Mouse (Mus musculus) C3H10T1/2 (cell line): ENCODE results near the gene Pla2g4d. TPM values are rescaled to one million over a fixed set of nuclear protein-coding genes. Genes with fewer than 3 reads are reported as not detected.

Experiments used
- polyA plus RNA-seq, 2 experiments: library from polyadenylated mRNA; unstranded; fragments of >200 nt; fragmentation: generic; extraction: Trizol; gene quantifications; one replicate each; pipeline ENCODE4 v1.2.1; 2012; ENCODE audit warnings: missing spikeins in 2 of 2

The Pla2g4d gene
- not detected for polyA plus RNA-seq

DNA sequence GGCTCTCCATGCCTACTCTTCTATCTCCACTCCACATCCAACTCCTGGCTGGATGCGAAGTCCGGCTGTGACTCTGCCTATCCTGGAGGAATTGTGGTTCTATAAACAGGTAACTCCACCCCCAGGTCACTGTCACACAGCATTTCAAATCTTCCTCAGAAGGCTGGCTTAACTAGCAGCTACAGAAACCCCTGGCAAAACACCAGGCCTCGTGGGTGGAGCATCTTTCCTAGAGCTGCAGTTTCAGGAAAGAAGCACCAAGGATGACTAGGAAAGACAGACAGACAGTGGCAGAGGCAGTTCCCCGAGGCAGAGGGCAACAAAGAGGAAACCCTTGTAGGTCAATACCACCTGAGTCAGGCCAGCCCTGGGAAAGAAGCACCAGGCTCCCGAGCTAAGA is at the start of gene Pla2g4d:
Gene Pla2g4d (minus strand): TSS at position 203 of the 400 bp plus-strand sequence.

GRCm38 (mm10) chr2:120313976-120314375 is 25.0 kb upstream of the Pla2g4d start, which contains the start of gene Pla2g4f:
TSS of gene Pla2g4f (minus strand) at chr2:120314165.

DNA sequence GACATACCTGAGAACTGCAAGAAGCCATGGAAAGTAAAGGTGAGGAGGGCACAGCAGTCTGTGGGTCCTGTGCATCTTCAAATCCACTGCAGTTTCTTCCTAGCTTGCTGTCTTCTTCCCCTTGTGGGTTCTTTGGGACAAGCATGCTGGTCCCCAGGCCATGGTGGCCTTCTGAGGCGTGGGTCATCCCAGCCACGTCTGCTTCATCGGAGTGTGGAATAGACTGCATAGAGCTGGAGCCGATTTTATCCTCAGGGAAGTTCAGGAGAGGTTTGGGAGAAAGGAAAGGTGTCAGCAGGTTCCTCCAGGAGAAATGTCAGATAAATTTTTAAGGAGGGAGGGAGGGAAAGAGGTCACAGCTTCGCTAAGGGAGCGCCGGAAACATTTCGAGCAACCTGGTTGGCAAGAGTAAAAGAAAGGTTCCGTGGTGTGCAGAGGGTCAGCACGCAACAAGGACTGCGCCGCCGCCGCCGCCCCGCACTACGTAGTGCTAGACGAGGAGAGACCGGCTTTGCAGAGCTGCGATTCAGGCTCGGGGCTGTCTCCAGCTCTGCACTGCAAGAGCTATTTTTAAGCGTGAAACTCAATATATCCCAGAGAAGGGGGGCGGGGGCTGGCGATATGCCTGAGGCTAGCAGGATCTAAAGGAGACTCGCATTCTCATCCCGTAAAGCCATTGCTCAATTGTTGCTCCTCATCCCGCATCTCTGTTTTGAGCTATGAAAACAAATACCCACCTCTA is 44.1 kb downstream of the Pla2g4d start, which contains the start of gene Pla2g4e:
Gene Pla2g4e (minus strand): TSS at position 657 of the 742 bp plus-strand sequence.

Other genes starting within 250 kb of the Pla2g4d start
- 10 to 100 TPM in 1 of 2 experiments, 1 to 10 TPM in 1; 6.5 to 15.9 TPM for gene Ehd4, start 134.6 kb downstream of the Pla2g4d start, polyA plus RNA-seq
- not detected for gene Pla2g4e, start 43.9 kb downstream of the Pla2g4d start, polyA plus RNA-seq
- under 1 TPM in 1 of 2 experiments, not detected in 1; 0.01 TPM for gene Pla2g4f, start 25.0 kb upstream of the Pla2g4d start, polyA plus RNA-seq
- 10 to 100 TPM in 1 of 2 experiments, 1 to 10 TPM in 1; 1.4 to 11.8 TPM for gene Vps39, start 63.9 kb upstream of the Pla2g4d start, polyA plus RNA-seq
- gene Ganc, start 114.7 kb upstream of the Pla2g4d start, polyA plus RNA-seq: 10 to 100 TPM in 1 of 2 experiments, under 1 TPM in 1; 0.36 to 10.3 TPM
- 1 to 10 TPM in 1 of 2 experiments, under 1 TPM in 1; 0.26 to 8.1 TPM for gene Tmem87a, start 114.9 kb upstream of the Pla2g4d start, polyA plus RNA-seq
- gene Capn3, start 166.8 kb upstream of the Pla2g4d start, polyA plus RNA-seq: under 1 TPM in 1 of 2 experiments, not detected in 1; 0.37 TPM